Mouse (Mus musculus): Measurements from ENCODE around the gene Tesc.

GRCm38 (mm10) chr5:118090837-118091236 is 63.3 kb downstream of the Tesc start:
- peak; percentile 52; the same call in 1 of the 2 replicates for TF ChIP-seq CTCF (IDR thresholded peaks at IDR 0.05; ENCODE audit: low read depth, low read length)
- no peak for TF ChIP-seq POLR2AphosphoS5 (IDR thresholded peaks at IDR 0.05; ENCODE audit: insufficient replicate concordance, low read depth, low read length)
- TF ChIP-seq TAL1 (conservative IDR thresholded peaks at IDR 0.05; ENCODE audit: low read depth, low read length), result no peak
- no peak for TF ChIP-seq GATA1 (IDR thresholded peaks at IDR 0.05; ENCODE audit: borderline replicate concordance, low read length)
